Mouse (Mus musculus) yolk sac, embryonic 10.5 days (tissue): ENCODE measurements around the gene Cdh19.

Experiments
- DNase-seq: peaks from one replicate; pipeline ENCODE4 v3.0.0-alpha.2; 2017; ENCODE audit warnings: low spot score

The Cdh19 gene

DNA sequence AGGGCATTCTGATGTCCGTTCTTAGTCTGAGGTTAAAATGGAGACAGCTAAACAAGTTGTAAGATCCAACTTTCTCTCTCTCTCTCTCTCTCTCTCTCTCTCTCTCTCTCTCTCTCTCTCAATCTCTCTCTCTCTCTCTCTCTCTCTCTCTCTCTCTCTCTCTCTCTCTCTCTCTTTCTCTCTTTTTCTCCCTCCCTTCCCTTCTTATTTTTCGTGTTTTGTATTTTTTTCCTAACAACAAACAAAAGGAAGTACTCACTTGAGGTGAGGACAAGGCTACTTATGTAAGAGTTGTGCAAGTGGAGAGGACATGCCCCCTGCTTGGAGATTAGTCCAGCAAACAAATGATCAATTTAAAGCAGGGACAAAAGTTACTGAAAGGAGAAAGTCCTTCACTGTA is at the start of gene Cdh19:
TSS of gene Cdh19 (minus strand) at position 101 of the 400 bp plus-strand sequence.
- DNase-seq: no peak

DNA sequence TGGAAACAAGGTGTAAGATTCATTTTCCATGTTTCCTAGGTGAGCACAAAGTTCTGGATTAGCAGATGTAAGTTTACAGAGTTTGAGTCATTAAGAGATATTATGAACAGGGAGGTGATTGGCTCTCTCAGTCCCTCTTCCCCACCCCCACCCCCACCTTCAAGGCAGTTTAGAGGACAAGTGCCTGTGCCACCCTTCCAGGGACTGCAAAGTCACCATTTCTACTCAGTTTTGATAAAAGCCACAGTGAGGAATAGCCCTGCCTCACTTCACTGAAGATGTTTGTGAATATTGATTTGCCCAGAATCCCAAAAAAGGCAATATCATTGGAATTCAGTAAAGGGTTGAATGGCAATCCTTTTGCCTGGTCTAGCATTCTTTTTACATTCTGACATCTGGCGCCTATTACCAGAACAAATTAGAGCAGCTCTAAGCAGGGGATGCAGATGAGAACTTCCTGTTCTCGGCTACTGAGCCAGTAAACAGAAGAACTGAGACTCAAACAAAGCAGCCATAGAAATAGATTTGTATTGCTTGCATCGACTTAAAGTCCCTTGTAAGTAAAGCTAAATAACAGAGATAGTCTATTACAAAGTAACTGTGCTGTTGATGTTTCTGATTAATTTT is 43.2 kb upstream of the Cdh19 start:
- no peak for DNase-seq

DNA sequence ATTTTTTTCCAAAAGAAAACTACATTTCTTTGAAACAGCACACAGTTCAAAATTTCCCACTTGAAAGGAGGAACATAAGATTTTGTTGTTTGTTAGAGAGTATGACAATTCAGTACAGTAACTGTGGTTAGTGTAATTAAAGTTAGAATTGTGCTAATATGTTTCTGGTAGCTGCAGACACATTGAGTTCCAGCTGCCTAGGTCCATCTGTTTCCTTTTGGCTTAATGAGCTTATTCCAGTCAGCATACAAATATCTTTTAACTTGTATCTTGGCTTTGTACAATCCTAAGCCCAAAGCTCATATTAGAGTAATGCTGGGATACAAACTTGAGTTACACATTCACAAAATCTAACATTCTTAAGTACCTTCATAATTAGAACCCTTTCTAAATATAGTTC is 40.3 kb upstream of the Cdh19 start:
- DNase-seq: no peak

DNA sequence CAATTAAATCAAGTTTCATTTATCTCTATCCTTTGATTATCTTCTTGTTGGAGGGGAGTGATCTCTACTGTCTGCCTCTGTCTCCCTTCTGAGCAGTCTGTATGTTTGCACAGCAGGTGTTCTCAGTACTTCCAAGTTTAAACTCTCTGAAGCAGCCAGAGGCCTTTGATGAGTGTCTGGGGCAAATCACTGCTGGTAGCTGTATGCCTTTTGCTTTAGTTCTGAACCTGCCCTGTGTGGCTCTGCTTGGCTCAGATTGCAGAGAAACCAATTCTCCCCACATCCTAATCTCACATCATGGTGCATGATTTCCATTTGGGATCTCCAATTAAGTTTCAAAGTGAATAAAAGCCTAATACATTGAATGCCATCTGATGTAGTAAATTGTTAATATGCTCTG is 12.4 kb upstream of the Cdh19 start:
- DNase-seq: no peak

DNA sequence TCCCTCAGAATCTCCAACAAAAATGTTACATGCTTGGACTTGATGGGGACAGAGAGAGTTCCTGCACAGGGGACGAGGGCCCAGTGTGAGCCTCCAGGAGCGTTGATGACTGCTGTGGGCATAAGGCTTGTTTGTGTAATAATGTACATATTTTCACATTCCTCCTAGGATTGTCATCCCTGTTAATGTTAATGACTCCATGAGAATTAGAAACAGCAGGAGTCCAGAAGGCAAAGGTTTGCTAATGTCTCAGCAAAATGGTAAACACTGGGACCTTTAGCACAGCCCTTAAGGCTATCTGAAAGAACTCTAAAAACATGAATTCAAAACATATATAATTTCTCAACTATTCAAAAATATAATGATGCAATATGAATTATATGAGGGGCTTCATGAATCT is 8.2 kb downstream of the Cdh19 start:
- DNase-seq: no peak

DNA sequence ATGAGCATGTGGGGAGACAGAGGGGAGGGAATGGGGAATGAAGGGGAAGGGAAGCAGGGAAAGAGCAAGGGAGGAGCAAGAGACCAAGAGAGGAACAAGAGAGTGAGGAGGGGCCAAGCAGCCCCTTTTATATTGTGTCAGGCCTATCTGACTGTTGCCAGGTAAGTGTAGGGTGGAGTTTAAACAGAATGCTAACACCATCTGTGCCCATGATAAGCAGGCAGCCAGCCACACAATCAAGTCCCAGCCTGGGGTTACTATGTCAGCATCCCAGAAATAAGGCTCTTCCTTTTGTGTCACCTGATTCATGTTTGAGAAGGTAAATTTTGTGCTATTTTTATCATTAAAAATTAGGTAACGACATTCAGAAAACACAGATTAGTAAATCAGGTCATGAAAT is 67.6 kb downstream of the Cdh19 start:
- no peak for DNase-seq

DNA sequence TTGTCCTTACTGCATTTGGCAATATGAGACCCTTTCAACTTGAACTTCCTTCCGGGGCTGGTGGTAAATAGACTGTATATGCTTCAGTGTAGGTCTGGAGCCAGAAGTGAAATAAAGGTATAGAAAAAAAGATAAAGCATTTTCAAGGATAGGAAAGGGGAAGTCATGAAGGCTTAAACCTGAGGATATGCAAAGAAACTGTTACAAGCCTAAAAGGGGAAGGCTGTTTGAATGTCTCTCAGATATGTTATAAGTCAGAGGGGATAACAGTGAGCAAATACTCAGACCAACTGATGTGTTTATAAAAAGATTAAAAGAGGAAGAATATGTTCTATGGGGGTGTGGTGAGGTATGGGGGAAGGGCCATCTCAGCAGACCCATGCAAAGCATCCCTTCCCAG is 68.2 kb downstream of the Cdh19 start:
- no peak for DNase-seq

DNA sequence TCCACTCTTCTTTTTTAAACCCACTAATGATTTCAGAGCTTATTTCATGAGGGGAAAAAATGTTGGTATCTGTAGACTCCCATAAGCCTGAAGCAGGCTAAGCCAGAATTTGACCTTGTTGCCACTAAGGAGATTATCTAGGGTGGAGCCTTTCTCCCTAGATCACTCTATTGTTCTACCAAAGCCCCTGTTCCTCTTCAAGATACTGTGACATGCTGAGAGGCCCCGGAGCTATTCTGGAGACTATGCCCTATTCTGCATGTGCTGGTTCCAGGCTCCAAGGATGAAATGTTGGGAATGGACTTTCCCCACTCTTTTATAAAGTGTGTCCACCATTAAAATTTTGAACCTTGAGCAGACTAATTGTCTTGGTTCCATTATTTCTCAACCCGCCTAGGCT is 73.1 kb downstream of the Cdh19 start:
- no peak for DNase-seq
